Comparison of ENCODE assay signal across 8 mouse cellular contexts in the genomic region with DNA sequence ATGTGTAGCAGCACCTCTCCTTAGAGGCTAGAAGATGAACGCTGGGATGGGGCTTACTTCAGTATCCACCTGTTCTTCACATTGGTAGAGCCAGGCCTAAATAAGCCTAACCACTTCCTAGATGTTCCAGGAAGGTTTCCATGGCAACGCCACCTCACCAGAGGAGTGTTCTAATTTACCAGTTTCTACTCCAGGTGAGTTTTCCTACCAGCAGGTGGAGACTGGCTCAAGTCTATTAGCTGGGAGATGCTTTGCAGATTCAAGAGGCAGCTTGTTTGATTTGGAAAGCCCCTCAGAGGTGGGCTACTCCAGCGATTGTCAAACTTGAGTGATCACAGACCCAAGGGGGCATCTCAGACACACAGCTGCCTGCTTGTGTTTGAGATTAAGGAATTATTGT.
DNase-seq lines count a peak whose midpoint lies in the region; ATAC-seq lines count a peak whose summit lies in the region.

No protein-coding gene starts in this region.

- H3K36me3 ChIP-seq in embryonic facial prominence, embryonic 11.5 days (replicated peaks; ENCODE audit: control insufficient read depth, insufficient read depth, low read depth, low read length): no peaks in the 10 kb centered on the region
- no peaks in the 10 kb centered on the region for H3K36me3 ChIP-seq in midbrain, embryonic 16.5 days (ENCODE audit: control insufficient read depth, insufficient read depth, low read length)

- H3K9me3 ChIP-seq in embryonic facial prominence, embryonic 11.5 days (replicated peaks; ENCODE audit: control insufficient read depth, low read length): no peaks in the 10 kb centered on the region
- no peaks in the 10 kb centered on the region for H3K9me3 ChIP-seq in midbrain, embryonic 16.5 days (replicated peaks; ENCODE audit: control insufficient read depth, low read length, poor library complexity, severe bottlenecking)

- intact Hi-C loops in heart, postnatal 10 days (cut with DNase I): no loop called here

- no peak overlapping the region for H3K4me3 ChIP-seq in embryonic facial prominence, embryonic 11.5 days (ENCODE audit: low read depth, low read length)
- no peak overlapping the region for H3K4me3 ChIP-seq in midbrain, embryonic 16.5 days (ENCODE audit: low read depth, low read length)

- H3K4me1 ChIP-seq in embryonic facial prominence, embryonic 11.5 days (ENCODE audit: control insufficient read depth, insufficient read depth, low read length): no peaks in the 10 kb centered on the region
- peaks cover 16% of the 10 kb centered on the region for H3K4me1 ChIP-seq in midbrain, embryonic 16.5 days (ENCODE audit: control insufficient read depth, insufficient read depth, low read length)

- H3K4me2 ChIP-seq in embryonic facial prominence, embryonic 11.5 days (ENCODE audit: low read depth, low read length): no peak overlapping the region
- no peak overlapping the region for H3K4me2 ChIP-seq in midbrain, embryonic 16.5 days (ENCODE audit: low read length)

- ATAC-seq in embryonic facial prominence, embryonic 11.5 days (replicated peaks; ENCODE audit: insufficient number of reproducible peaks, low FRiP score, low TSS enrichment, low read depth): no peak
- ATAC-seq in midbrain, embryonic 16.5 days: peak; percentile 82

- H3K27me3 ChIP-seq in embryonic facial prominence, embryonic 11.5 days (ENCODE audit: control insufficient read depth, insufficient read depth, low read length): no peaks in the 10 kb centered on the region
- no peaks in the 10 kb centered on the region for H3K27me3 ChIP-seq in midbrain, embryonic 16.5 days (ENCODE audit: control insufficient read depth, insufficient read depth, low read depth, low read length)

- DNase-seq in urinary bladder, postnatal 14 days (ENCODE audit: low spot score): peak; percentile 31
- DNase-seq in urinary bladder, adult 2 months (ENCODE audit: low spot score): no peak
- DNase-seq in embryonic facial prominence, embryonic 11.5 days (ENCODE audit: low spot score): peak; percentile 65
- DNase-seq in kidney, postnatal 36 days: peak; percentile 8 to 13
- no peak for DNase-seq in spleen, postnatal 10 days (ENCODE audit: low spot score in 2 of 2)
- no peak for DNase-seq in heart, postnatal 10 days
- DNase-seq in testis, postnatal 14 days (ENCODE audit: low spot score): no peak

- H3K27ac ChIP-seq in embryonic facial prominence, embryonic 11.5 days (replicated peaks; ENCODE audit: low read depth, low read length): no peak overlapping the region
- H3K27ac ChIP-seq in midbrain, embryonic 16.5 days (ENCODE audit: low read length): peak overlapping the region; percentile 52

- no peak overlapping the region for H3K9ac ChIP-seq in embryonic facial prominence, embryonic 11.5 days (replicated peaks; ENCODE audit: low read length)
- H3K9ac ChIP-seq in midbrain, embryonic 16.5 days (ENCODE audit: low read depth, low read length): no peak overlapping the region

- WGBS in embryonic facial prominence, embryonic 11.5 days: 49% methylated on average over 3 of the region's 3 CpGs
- WGBS in midbrain, embryonic 16.5 days: 48% methylated on average over 3 of the region's 3 CpGs

Comparison
In these comparisons a context has a peak if more than half of its experiments do, and no peak if none do; other contexts are left out.
1. DNase-seq: peak in urinary bladder, postnatal 14 days (single experiment), embryonic facial prominence, embryonic 11.5 days (single experiment) and kidney, postnatal 36 days (2 of 2); none in urinary bladder, adult 2 months (single experiment), spleen, postnatal 10 days (0 of 2), heart, postnatal 10 days (0 of 2) and testis, postnatal 14 days (single experiment).